Mouse (Mus musculus) left cerebral cortex, adult 9 months (tissue): ENCODE results near the gene Nav2.

Experiments
- DNase-seq, 2 experiments: peaks; one replicate each; pipeline ENCODE4 v3.0.0; 2022; ENCODE audit warnings: low spot score in 2 of 2

Gene Nav2

GRCm38 (mm10) chr7:49553236-49553981 lies 644.9 kb downstream of the Nav2 start:
- no peak for DNase-seq

GRCm38 (mm10) chr7:49558240-49558640 lies 649.7 kb downstream of the Nav2 start:
- DNase-seq = peak in 1 of 2 experiments; percentile 55

GRCm38 (mm10) chr7:49558895-49559294 lies 650.4 kb downstream of the Nav2 start:
- no peak for DNase-seq

GRCm38 (mm10) chr7:49560012-49560411 lies 651.5 kb downstream of the Nav2 start:
- DNase-seq = no peak

- no peak for DNase-seq
Measured at GRCm38 (mm10) chr7:49562404-49562803, 653.9 kb downstream of the Nav2 start.

- DNase-seq = no peak
Measured at GRCm38 (mm10) chr7:49562851-49563250, 654.3 kb downstream of the Nav2 start.

GRCm38 (mm10) chr7:49565084-49565483 lies 656.6 kb downstream of the Nav2 start:
- no peak for DNase-seq

- DNase-seq = no peak
Measured at GRCm38 (mm10) chr7:49565798-49566197, 657.3 kb downstream of the Nav2 start.

- no peak for DNase-seq
Measured at GRCm38 (mm10) chr7:49567346-49568034, 659.0 kb downstream of the Nav2 start.

GRCm38 (mm10) chr7:49569646-49570045 lies 661.1 kb downstream of the Nav2 start:
- DNase-seq = peak; percentile 69 to 87

- DNase-seq = no peak
Measured at GRCm38 (mm10) chr7:49571606-49572005, 663.1 kb downstream of the Nav2 start.

- peak in 1 of 2 experiments; percentile 65 for DNase-seq
Measured at GRCm38 (mm10) chr7:49575226-49575625, 666.7 kb downstream of the Nav2 start.

- peak in 1 of 2 experiments; percentile 42 for DNase-seq
Measured at GRCm38 (mm10) chr7:49577096-49577495, 668.6 kb downstream of the Nav2 start.

GRCm38 (mm10) chr7:49581951-49582350 lies 673.4 kb downstream of the Nav2 start:
- no peak for DNase-seq

GRCm38 (mm10) chr7:49582551-49582950 lies 674.0 kb downstream of the Nav2 start:
- no peak for DNase-seq

GRCm38 (mm10) chr7:49583176-49583575 lies 674.7 kb downstream of the Nav2 start:
- DNase-seq = no peak

- DNase-seq = no peak
Measured at GRCm38 (mm10) chr7:49586530-49587120, 678.1 kb downstream of the Nav2 start.

- no peak for DNase-seq
Measured at GRCm38 (mm10) chr7:49589635-49590034, 681.1 kb downstream of the Nav2 start.

GRCm38 (mm10) chr7:49597776-49598175 lies 689.3 kb downstream of the Nav2 start:
- DNase-seq = no peak

GRCm38 (mm10) chr7:49598225-49598624 lies 689.7 kb downstream of the Nav2 start:
- no peak for DNase-seq

- no peak for DNase-seq
Measured at GRCm38 (mm10) chr7:49599950-49600349, 691.4 kb downstream of the Nav2 start.

- peak; percentile 55 to 91 for DNase-seq
Measured at GRCm38 (mm10) chr7:49601191-49601975, 692.9 kb downstream of the Nav2 start.
